Mouse (Mus musculus) heart, postnatal 0 days (tissue): ENCODE measurements around the gene Itga3. TPM values are rescaled to one million over a fixed set of nuclear protein-coding genes. Genes with fewer than 3 reads are reported as not detected.

Experiments
- ATAC-seq: fragments of 200-750 bp; cut with Nextera tagmentation; 2 replicates; pipeline ENCODE4 v1.8.0; 2017; ENCODE audit warnings: low read depth, moderate number of reproducible peaks, moderate library complexity; ENCODE audit not compliant: insufficient read depth
- DNase-seq: peaks from one replicate; pipeline ENCODE4 v3.0.0-alpha.2; 2016; ENCODE audit warnings: low spot score
- H3K27ac ChIP-seq: fragments of 300-500 bp; sonication (generic); 2 replicates; pipeline ENCODE4 v1.5.1; 2014; ENCODE audit warnings: low read depth, mild to moderate bottlenecking
- H3K27me3 ChIP-seq: fragments of 300-500 bp; sonication (generic); 2 replicates; pipeline ENCODE4 v1.6.1; 2014; ENCODE audit warnings: low read length, mixed read lengths; ENCODE audit not compliant: control insufficient read depth, insufficient read depth
- H3K36me3 ChIP-seq: fragments of 300-500 bp; sonication (generic); replicated peaks from 2 replicates; pipeline ENCODE4 v1.6.1; 2014; ENCODE audit warnings: low read length, mixed read lengths; ENCODE audit not compliant: control insufficient read depth, insufficient read depth
- H3K4me1 ChIP-seq: fragments of 300-500 bp; sonication (generic); 2 replicates; pipeline ENCODE4 v1.6.1; 2014; ENCODE audit warnings: antibody characterized with exemption; ENCODE audit not compliant: control insufficient read depth, insufficient read depth
- H3K4me2 ChIP-seq: fragments of 300-500 bp; sonication (generic); 2 replicates; pipeline ENCODE4 v1.6.1; 2014; ENCODE audit warnings: low read depth, mild to moderate bottlenecking, low read length, moderate library complexity
- H3K4me3 ChIP-seq: fragments of 300-500 bp; sonication (generic); 2 replicates; pipeline ENCODE4 v1.5.1; 2014; ENCODE audit warnings: low read depth, low read length
- H3K9ac ChIP-seq: fragments of 300-500 bp; sonication (generic); replicated peaks from 2 replicates; pipeline ENCODE4 v1.6.1; 2014; ENCODE audit warnings: low read depth, low read length, mixed read lengths
- H3K9me3 ChIP-seq: fragments of 300-500 bp; sonication (generic); replicated peaks from 2 replicates; pipeline ENCODE4 v1.6.1; 2016; ENCODE audit warnings: low read length; ENCODE audit not compliant: control insufficient read depth
- CTCF ChIP-seq: IDR thresholded peaks from 2 replicates; pipeline ENCODE4 v1.5.1; 2016; ENCODE audit warnings: antibody characterized with exemption, control low read depth, low read depth
- EP300 ChIP-seq: IDR thresholded peaks from 2 replicates; pipeline ENCODE4 v1.6.1; 2016; ENCODE audit warnings: antibody characterized with exemption, low read depth
- WGBS: fragments of 180-500 bp; shearing (Covaris S2); extraction: QIAGEN DNeasy Blood & Tissue Kit; methylation state at CpG from one replicate; pipeline ENCODE4 v1.1.7; 2014; 5-methylcytosine and 5-hydroxymethylcytosine counted together
- polyA plus RNA-seq: library from polyadenylated mRNA; unstranded; fragments of >200 nt; fragmentation: Nextera tagmentation; extraction: Ambion mirVana; gene quantifications from 2 replicates; pipeline ENCODE4 v1.2.1, GENCODE M21; 2015
- total RNA-seq: library from RNA; depleted of rRNA; stranded (reverse); fragments of >200 nt; gene quantifications from 2 replicates; pipeline ENCODE4 v1.2.3, GENCODE M21; 2014; ENCODE audit warnings: low replicate concordance

Itga3 gene
- total and polyA plus RNA-seq, 2 experiments from 2014 or later: 6.6 to 47.8 TPM

DNA sequence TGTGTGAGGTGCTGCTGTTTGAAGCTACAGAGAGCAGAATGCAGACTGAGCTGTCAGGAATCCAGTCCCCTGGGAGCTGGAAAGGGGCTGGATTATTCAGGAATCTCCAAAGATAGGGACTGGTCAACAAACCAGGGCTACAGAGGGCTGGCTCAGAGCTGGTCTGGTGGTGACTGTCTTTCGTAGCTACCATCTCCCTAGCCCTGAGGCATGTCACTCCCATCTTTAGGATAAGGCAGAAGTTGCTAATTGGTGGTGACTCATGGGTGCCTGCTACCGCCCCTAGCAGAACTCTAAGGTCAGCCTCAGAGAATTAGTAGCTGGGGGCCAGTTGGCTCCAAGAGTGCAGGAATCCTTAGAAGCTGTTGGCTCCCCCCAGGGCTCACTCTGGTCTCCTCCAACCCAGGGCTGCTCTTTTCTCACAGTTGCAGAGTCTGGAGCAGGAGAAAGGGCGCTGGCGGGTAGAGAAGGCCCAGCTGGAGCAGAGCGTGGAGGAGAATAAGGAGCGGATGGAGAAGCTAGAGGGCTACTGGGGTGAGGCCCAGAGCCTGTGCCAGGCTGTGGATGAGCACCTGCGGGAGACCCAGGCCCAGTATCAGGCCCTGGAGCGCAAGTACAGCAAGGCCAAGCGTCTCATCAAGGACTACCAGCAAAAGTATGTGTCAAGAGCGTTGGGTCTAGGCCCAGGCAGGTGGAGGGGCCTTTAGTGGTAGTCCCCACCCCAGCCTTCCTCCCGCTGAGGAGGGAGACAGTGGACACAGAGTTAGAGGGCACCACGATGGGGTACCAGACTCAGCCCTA is 72.3 kb downstream of the Itga3 start:
- Histone ChIP-seq H3K4me2 (no peak overlapping the region), H3K9me3 (no peaks in the 10 kb centered on the region), H3K27ac (peak overlapping the region; percentile 43), H3K4me3 (no peak overlapping the region), H3K27me3 (no peaks in the 10 kb centered on the region), H3K36me3 (peaks cover 45% of the 10 kb centered on the region), H3K4me1 (peaks cover 28% of the 10 kb centered on the region), H3K9ac (no peak overlapping the region)
- 75% methylated on average over 12 of the region's 12 CpGs for WGBS
- no peak for DNase-seq
- no peak for TF ChIP-seq CTCF
- TF ChIP-seq EP300: no peak
- no peak for ATAC-seq

- H3K36me3 ChIP-seq: peaks cover 60% of the 10 kb centered on the region
- no peaks in the 10 kb centered on the region for H3K9me3 ChIP-seq
- H3K9ac ChIP-seq: no peak overlapping the region
- H3K27ac ChIP-seq: no peak overlapping the region
- DNase-seq: no peak
- no peak for ATAC-seq
- H3K4me3 ChIP-seq: no peak overlapping the region
- H3K27me3 ChIP-seq: no peaks in the 10 kb centered on the region
- TF ChIP-seq CTCF (no peak), EP300 (no peak)
- 94% methylated on average over 8 of the region's 8 CpGs for WGBS
- H3K4me2 ChIP-seq: no peak overlapping the region
- H3K4me1 ChIP-seq: peaks cover 19% of the 10 kb centered on the region
Observed at GRCm38 (mm10) chr11:95002705-95003104, 73.9 kb downstream of the Itga3 start.

DNA sequence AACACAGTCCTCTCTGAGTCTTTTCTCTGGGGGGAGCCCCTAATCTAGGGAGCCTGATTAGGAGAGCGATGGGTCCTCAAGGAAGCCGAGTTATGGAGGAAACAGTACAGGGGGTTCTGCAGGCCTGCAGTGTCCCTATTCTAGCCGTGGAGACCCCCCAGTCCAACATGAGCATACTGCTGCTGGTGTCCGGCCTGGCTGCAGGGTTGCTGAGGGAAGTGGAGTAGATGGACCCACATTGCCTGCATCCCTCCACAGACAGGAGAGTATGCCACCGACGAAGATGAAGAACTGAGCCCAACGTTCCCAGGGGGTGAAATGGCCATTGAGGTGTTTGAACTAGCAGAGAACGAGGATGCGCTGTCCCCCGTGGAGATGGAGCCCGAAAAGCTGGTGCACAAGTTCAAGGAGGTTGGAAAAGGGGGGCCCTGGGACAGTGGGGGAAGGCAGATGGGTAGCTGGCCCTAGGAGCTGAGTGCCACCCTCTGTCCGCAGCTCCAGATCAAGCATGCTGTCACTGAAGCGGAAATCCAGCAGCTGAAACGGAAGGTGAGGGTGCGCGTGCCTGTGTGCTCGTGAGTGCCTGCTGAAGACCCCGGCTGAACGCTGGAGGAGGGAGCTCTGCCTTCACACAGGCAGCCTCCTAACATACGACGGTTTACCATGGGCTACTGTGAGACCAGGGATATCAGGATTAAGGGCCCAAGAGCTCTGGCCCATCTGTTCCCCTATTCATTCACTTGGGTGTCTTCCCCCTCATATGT is 74.8 kb downstream of the Itga3 start:
- peaks cover 69% of the 10 kb centered on the region for H3K36me3 ChIP-seq
- no peak for ATAC-seq
- H3K4me2 ChIP-seq: no peak overlapping the region
- H3K4me1 ChIP-seq: peaks cover 16% of the 10 kb centered on the region
- H3K9ac ChIP-seq: no peak overlapping the region
- no peak for DNase-seq
- no peaks in the 10 kb centered on the region for H3K27me3 ChIP-seq
- H3K9me3 ChIP-seq: no peaks in the 10 kb centered on the region
- TF ChIP-seq CTCF (no peak), EP300 (no peak)
- no peak overlapping the region for H3K4me3 ChIP-seq
- H3K27ac ChIP-seq: no peak overlapping the region
- 81% methylated on average over 21 of the region's 21 CpGs for WGBS

GRCm38 (mm10) chr11:95001058-95001457 is 75.5 kb downstream of the Itga3 start:
- Histone ChIP-seq H3K27ac (peak overlapping the region; percentile 21; the same call in 1 of the 2 replicates), H3K36me3 (peaks cover 77% of the 10 kb centered on the region), H3K4me1 (peaks cover 9% of the 10 kb centered on the region), H3K27me3 (no peaks in the 10 kb centered on the region), H3K9ac (no peak overlapping the region), H3K9me3 (no peaks in the 10 kb centered on the region), H3K4me2 (no peak overlapping the region), H3K4me3 (no peak overlapping the region)
- DNase-seq: peak; percentile 67
- whole genome bisulfite sequencing: 5% methylated on average over 8 of the region's 8 CpGs
- TF ChIP-seq CTCF (peak; percentile 84), EP300 (no peak)
- peak; percentile 27; the same call in 1 of the 2 replicates for ATAC-seq

- DNase-seq: no peak
- no peak overlapping the region for H3K4me2 ChIP-seq
- H3K27ac ChIP-seq: peak overlapping the region; percentile 21; the same call in 1 of the 2 replicates
- WGBS: 23% methylated on average over 4 of the region's 4 CpGs
- H3K4me3 ChIP-seq: no peak overlapping the region
- H3K4me1 ChIP-seq: peaks cover 9% of the 10 kb centered on the region
- H3K36me3 ChIP-seq: peaks cover 75% of the 10 kb centered on the region
- ATAC-seq: no peak
- H3K9ac ChIP-seq: no peak overlapping the region
- H3K27me3 ChIP-seq: no peaks in the 10 kb centered on the region
- H3K9me3 ChIP-seq: no peaks in the 10 kb centered on the region
- no peak for TF ChIP-seq EP300
- TF ChIP-seq CTCF: no peak
Observed at GRCm38 (mm10) chr11:95000548-95000947, 76.1 kb downstream of the Itga3 start.
